Mouse (Mus musculus) midbrain, embryonic 16.5 days (tissue): ENCODE data around the gene Igsf8. TPM values are rescaled to one million over a fixed set of nuclear protein-coding genes. Genes with fewer than 3 reads are reported as not detected.
A peak's percentile ranks its signal among the peaks of the same experiment; 100 is the strongest.

Experiments used
- ATAC-seq: fragments of 200-750 bp; cut with Nextera tagmentation; 2 replicates; pipeline ENCODE4 v1.8.0; 2017; ENCODE audit warnings: moderate TSS enrichment
- H3K27ac ChIP-seq: fragments of 300-500 bp; sonication (generic); 2 replicates; pipeline ENCODE4 v1.5.1; 2014; ENCODE audit warnings: mild to moderate bottlenecking, low read length, mixed read lengths
- H3K27me3 ChIP-seq: fragments of 300-500 bp; sonication (generic); 2 replicates; pipeline ENCODE4 v1.6.1; 2014; ENCODE audit warnings: low read depth, low read length, mixed read lengths; ENCODE audit not compliant: control insufficient read depth, insufficient read depth
- H3K36me3 ChIP-seq: fragments of 300-500 bp; sonication (generic); 2 replicates; pipeline ENCODE4 v1.6.1; 2014; ENCODE audit warnings: mild to moderate bottlenecking, low read length, moderate library complexity, mixed read lengths; ENCODE audit not compliant: control insufficient read depth, insufficient read depth
- H3K4me1 ChIP-seq: fragments of 300-500 bp; sonication (generic); 2 replicates; pipeline ENCODE4 v1.6.1; 2014; ENCODE audit warnings: mild to moderate bottlenecking, low read length, mixed read lengths; ENCODE audit not compliant: control insufficient read depth, insufficient read depth
- H3K4me2 ChIP-seq: fragments of 300-500 bp; sonication (generic); 2 replicates; pipeline ENCODE4 v1.6.1; 2014; ENCODE audit warnings: mild to moderate bottlenecking, low read length, mixed read lengths
- H3K4me3 ChIP-seq: fragments of 300-500 bp; sonication (generic); 2 replicates; pipeline ENCODE4 v1.5.1; 2014; ENCODE audit warnings: low read depth, mild to moderate bottlenecking, low read length, moderate library complexity, mixed read lengths
- H3K9ac ChIP-seq: fragments of 300-500 bp; sonication (generic); 2 replicates; pipeline ENCODE4 v1.6.1; 2014; ENCODE audit warnings: low read depth, low read length, mixed read lengths
- H3K9me3 ChIP-seq: fragments of 300-500 bp; sonication (generic); replicated peaks from 2 replicates; pipeline ENCODE4 v1.6.1; 2014; ENCODE audit warnings: mild to moderate bottlenecking, low read length, mixed read lengths; ENCODE audit not compliant: control insufficient read depth, poor library complexity, severe bottlenecking
- WGBS: fragments of 180-500 bp; shearing (Covaris S2); extraction: QIAGEN DNeasy Blood & Tissue Kit; methylation state at CpG from one replicate; pipeline ENCODE4 v1.1.7; 2014; 5-methylcytosine and 5-hydroxymethylcytosine counted together
- polyA plus RNA-seq: library from polyadenylated mRNA; unstranded; fragments of >200 nt; fragmentation: Nextera tagmentation; extraction: Ambion mirVana; gene quantifications from 2 replicates; pipeline ENCODE4 v1.2.1, GENCODE M21; 2015

Gene Igsf8
- polyA plus RNA-seq, 1 experiment from 2014 or later: 63.9 TPM

DNA sequence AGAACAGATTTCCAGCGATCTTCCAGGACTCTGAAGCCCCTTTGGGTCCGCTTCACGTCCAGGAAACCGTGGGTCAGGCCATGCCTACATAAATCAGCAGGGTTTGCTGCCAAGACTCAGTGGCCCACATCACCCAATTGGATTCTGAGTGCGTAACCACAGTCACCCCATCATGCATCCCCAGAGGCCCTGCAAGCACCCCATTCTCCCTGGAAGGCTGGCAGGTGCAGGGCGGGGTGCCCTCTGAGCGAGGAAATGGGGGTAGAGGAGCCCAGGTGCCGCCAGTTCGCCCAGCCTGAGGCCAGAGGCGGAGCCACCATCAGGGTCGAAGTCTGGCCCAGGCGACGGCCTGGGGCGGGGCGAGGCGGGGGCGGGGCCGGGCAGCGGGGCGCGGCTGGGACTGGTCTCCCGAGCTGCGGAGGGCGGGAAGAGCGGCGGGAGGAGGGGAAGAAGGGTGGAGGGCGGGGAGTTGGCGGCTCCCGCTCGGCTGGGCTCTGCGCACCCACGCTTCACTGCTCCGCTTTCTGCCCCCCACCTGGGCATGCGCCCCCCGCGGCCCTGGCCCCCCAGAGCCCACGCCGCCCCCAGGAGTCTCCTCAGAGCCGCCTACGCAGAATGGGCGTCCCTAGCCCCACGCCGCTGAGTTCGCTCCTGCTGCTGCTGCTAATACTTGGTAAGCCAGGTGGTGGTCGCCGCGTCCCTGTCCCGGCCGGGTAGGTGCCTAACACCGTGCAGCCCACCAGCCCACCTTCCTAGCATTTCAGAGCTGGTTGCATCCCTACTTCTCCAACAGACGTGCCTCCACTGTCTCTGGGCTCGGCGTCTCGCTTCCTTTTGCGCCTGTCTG lies 50.7 kb downstream of the Igsf8 start:
- peak overlapping the region; percentile 76 for H3K27ac ChIP-seq
- no peaks in the 10 kb centered on the region for H3K9me3 ChIP-seq
- H3K4me1 ChIP-seq: peaks cover 41% of the 10 kb centered on the region
- peak overlapping the region; percentile 78 for H3K9ac ChIP-seq
- peak overlapping the region; percentile 64 for H3K4me3 ChIP-seq
- no peaks in the 10 kb centered on the region for H3K36me3 ChIP-seq
- no peaks in the 10 kb centered on the region for H3K27me3 ChIP-seq
- peak overlapping the region; percentile 84 for H3K4me2 ChIP-seq
- under 1% methylated on average over 41 of the region's 55 CpGs for WGBS
- ATAC-seq: peak; percentile 59

DNA sequence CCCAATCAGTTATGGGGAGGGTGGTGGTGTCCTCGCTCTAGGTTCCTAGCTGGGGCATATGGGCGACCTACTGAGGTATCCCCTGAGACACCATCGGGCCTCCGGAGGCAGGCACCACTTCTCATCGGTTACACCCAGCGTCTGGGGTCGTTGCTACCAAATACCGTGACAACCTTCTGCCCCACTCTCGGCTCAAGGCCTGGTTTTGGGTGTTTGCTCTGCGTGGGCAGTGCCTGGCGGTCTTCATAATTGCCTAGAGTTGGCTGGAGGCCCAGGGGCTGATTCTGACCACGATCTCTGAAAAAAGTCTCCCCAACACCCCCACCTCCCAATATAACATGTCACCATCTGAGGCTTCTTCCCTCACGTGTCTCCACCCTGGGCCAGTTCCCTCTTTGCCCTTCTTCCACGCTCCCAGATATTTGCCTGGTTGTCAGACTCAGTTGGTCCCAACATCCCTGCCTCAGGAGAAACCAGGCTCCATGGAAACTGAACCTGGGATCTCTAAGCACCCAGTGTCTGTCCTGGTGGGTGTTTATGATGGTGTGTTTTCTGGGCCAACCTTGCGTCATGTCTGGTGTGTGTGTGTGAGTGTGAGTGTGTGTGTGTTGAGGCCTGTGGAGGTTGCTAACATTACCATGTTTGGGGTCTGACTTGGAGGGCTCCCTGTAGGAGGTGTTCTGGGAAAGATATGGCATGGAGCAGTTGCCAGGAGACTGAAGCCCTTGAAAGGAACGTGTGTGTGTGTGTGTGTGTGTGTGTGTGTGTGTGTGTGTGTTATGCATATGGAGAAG lies 51.5 kb downstream of the Igsf8 start:
- WGBS: 9% methylated on average over 16 of the region's 16 CpGs
- Histone ChIP-seq H3K27ac (no peak overlapping the region), H3K9me3 (no peaks in the 10 kb centered on the region), H3K4me1 (peaks cover 39% of the 10 kb centered on the region), H3K9ac (peak overlapping the region; percentile 78), H3K36me3 (no peaks in the 10 kb centered on the region; the same call in 1 of the 2 replicates), H3K4me3 (peak overlapping the region; percentile 64), H3K4me2 (peak overlapping the region; percentile 84), H3K27me3 (no peaks in the 10 kb centered on the region)
- no peak; the same call in 1 of the 2 replicates for ATAC-seq

DNA sequence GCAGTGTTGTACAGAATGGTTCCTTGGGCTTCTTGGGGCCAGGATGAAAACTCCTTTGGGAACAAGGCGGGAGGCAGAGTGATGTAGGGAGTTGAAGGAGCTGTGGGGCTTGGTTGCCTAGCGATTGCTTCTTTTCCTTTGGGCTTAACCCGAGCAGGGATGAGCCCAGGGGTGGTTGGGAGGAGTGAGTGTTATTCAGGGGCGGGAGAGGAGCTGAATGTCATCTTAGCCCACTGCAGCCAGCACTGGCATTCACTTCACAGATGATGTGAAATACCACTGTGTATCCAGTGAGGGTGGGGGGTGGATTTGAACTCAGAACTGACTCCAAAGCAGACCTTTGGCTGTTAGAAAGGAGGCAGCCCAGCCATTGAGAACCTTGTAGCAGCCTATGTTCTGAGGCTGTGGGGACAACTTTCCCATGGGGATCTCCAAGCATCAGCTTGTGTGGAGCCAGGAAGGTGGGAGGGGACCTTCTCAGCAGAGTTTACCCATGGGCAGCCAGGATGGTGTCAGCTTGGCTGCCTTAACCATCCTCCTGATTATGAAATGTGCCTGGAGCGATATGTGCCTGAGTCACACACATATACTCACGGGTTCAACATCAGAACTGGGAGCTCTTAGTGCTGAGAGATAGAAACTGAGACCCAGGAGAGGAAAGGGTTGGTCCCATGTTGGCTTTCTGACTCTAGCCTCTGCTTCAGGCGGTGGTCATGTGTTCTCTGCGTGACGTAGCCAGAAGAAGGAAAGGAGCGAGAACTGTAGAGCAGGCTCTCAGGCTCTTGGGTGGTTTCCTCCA lies 52.4 kb downstream of the Igsf8 start:
- H3K27ac ChIP-seq: no peak overlapping the region
- no peaks in the 10 kb centered on the region for H3K9me3 ChIP-seq
- 62% methylated on average over 10 of the region's 10 CpGs for WGBS
- H3K4me1 ChIP-seq: peaks cover 39% of the 10 kb centered on the region
- H3K36me3 ChIP-seq: no peaks in the 10 kb centered on the region; the same call in 1 of the 2 replicates
- H3K9ac ChIP-seq: 0 out of 2 replicates have a peak overlapping the region, but pooled peaks have one; percentile 25
- ATAC-seq: no peak
- H3K4me2 ChIP-seq: peak overlapping the region; percentile 84
- no peak overlapping the region for H3K4me3 ChIP-seq
- no peaks in the 10 kb centered on the region for H3K27me3 ChIP-seq

DNA sequence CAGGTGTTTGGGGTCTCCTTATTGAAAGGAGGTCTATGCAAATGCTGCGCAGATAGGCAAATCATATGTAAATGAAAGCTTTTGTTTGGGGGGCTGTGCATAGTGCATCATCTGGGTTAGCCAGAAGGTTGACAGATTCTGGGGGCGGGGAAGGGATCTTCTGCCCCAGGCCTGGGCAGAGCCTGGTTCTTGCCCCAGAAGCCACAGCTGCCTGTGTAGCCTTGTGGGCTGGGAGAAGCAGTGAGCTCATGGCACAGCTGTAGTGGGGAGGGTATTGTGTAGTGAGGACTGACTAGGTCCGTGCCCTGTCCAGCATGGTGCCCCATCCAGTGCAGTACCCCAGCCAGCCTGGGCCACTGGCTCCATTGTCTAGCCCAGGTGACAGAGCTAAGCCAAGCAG lies 53.5 kb downstream of the Igsf8 start:
- peak overlapping the region; percentile 37; the same call in 1 of the 2 replicates for H3K27ac ChIP-seq
- no peaks in the 10 kb centered on the region; the same call in 1 of the 2 replicates for H3K36me3 ChIP-seq
- no peak for ATAC-seq
- no peaks in the 10 kb centered on the region for H3K27me3 ChIP-seq
- peaks cover 29% of the 10 kb centered on the region for H3K4me1 ChIP-seq
- 42% methylated on average over 3 of the region's 3 CpGs for WGBS
- no peak overlapping the region for H3K4me2 ChIP-seq
- H3K9ac ChIP-seq: peak overlapping the region; percentile 31; the same call in 1 of the 2 replicates
- no peak overlapping the region for H3K4me3 ChIP-seq
- H3K9me3 ChIP-seq: no peaks in the 10 kb centered on the region

DNA sequence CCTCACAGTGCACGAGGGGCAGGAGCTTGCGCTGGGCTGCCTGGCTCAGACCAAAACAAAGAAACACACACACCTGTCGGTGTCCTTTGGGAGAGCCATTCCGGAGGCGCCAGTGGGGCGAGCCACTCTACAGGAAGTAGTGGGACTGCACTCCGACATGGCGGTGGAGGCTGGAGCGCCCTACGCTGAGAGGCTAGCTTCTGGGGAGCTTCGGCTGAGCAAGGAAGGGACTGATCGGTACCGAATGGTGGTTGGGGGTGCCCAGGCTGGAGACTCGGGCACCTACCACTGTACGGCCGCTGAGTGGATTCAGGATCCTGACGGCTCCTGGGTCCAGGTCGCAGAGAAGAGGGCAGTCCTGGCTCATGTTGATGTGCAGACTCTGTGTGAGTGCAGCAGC lies 56.0 kb downstream of the Igsf8 start:
- H3K27ac ChIP-seq: no peak overlapping the region
- peaks cover 18% of the 10 kb centered on the region for H3K4me1 ChIP-seq
- no peak overlapping the region for H3K4me3 ChIP-seq
- no peak overlapping the region for H3K9ac ChIP-seq
- WGBS: 57% methylated on average over 18 of the region's 18 CpGs
- H3K4me2 ChIP-seq: no peak overlapping the region
- H3K9me3 ChIP-seq: no peaks in the 10 kb centered on the region
- no peaks in the 10 kb centered on the region for H3K27me3 ChIP-seq
- ATAC-seq: no peak
- no peaks in the 10 kb centered on the region; the same call in 1 of the 2 replicates for H3K36me3 ChIP-seq

DNA sequence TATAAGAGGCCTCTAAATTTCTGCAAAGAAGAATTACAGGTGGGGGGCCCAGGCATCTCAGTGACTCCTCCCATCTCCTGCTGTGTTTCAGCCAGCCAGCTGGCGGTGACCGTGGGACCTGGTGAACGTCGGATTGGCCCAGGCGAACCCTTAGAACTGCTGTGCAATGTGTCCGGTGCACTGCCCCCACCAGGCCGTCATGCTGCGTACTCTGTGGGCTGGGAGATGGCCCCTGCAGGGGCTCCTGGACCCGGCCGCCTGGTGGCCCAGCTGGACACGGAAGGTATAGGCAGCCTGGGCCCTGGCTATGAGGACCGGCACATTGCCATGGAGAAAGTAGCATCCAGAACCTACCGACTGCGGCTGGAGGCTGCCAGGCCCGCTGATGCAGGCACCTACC lies 56.5 kb downstream of the Igsf8 start:
- Histone ChIP-seq H3K9ac (0 out of 2 replicates have a peak overlapping the region, but pooled peaks have one; percentile 10), H3K4me2 (no peak overlapping the region), H3K4me1 (peaks cover 14% of the 10 kb centered on the region), H3K27ac (no peak overlapping the region), H3K27me3 (no peaks in the 10 kb centered on the region), H3K9me3 (no peaks in the 10 kb centered on the region), H3K4me3 (no peak overlapping the region), H3K36me3 (no peaks in the 10 kb centered on the region; the same call in 1 of the 2 replicates)
- WGBS: 43% methylated on average over 15 of the region's 15 CpGs
- ATAC-seq: no peak

DNA sequence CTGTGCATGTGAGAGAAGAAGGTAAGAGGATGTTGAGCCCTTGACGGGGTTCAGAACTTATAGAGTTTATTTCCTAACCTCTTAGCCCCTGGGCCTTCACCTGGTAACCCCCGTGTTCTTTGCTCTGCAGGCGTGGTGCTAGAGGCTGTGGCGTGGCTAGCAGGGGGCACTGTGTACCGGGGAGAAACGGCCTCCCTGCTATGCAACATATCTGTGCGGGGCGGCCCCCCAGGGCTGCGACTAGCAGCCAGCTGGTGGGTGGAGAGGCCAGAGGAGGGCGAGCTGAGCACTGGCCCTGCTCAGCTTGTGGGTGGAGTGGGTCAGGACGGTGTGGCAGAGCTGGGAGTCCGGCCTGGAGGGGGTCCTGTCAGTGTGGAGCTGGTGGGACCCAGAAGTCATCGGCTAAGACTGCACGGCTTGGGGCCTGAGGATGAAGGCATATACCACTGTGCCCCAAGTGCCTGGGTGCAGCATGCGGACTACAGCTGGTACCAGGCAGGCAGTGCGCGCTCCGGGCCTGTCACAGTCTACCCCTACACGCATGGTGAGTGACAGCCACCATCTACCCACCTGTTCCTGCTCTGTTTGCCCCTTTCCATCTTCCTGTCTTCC lies 57.1 kb downstream of the Igsf8 start:
- ATAC-seq: peak; percentile 23; the same call in 1 of the 2 replicates
- no peaks in the 10 kb centered on the region for H3K27me3 ChIP-seq
- H3K4me1 ChIP-seq: peaks cover 8% of the 10 kb centered on the region
- 83% methylated on average over 19 of the region's 19 CpGs for WGBS
- no peaks in the 10 kb centered on the region; the same call in 1 of the 2 replicates for H3K36me3 ChIP-seq
- no peak overlapping the region for H3K4me3 ChIP-seq
- H3K9ac ChIP-seq: no peak overlapping the region
- no peaks in the 10 kb centered on the region for H3K9me3 ChIP-seq
- no peak overlapping the region for H3K27ac ChIP-seq
- H3K4me2 ChIP-seq: no peak overlapping the region

DNA sequence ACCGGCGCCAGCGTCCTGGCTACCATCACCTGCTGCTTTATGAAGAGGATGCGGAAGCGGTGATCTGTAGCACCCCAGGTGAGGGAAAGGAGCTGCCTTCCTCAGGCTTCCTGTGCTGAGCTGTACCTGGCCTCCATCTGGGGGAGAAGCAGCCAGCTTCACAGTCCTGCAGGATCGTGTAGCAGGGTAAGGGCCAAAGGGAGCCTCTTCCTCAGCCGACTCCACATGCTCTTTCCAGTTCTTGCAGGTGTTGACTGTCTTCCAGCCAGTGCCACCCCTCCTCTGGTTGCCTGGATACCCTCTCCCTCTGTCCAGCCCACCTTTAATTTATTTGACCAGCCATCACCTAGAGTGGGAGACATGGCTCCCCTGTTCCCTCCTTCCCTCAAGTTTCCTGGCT lies 57.9 kb downstream of the Igsf8 start:
- Histone ChIP-seq H3K9ac (no peak overlapping the region), H3K27me3 (no peaks in the 10 kb centered on the region), H3K4me3 (no peak overlapping the region), H3K27ac (0 out of 2 replicates have a peak overlapping the region, but pooled peaks have one; percentile 33), H3K4me2 (no peak overlapping the region), H3K36me3 (no peaks in the 10 kb centered on the region; the same call in 1 of the 2 replicates), H3K4me1 (peaks cover 5% of the 10 kb centered on the region; the same call in 1 of the 2 replicates), H3K9me3 (no peaks in the 10 kb centered on the region)
- 70% methylated on average over 7 of the region's 7 CpGs for WGBS
- no peak for ATAC-seq
